Mouse (Mus musculus) lung, embryonic 14.5 days (tissue): ENCODE data around the gene Fstl3. TPM values are rescaled to one million over a fixed set of nuclear protein-coding genes. Genes with fewer than 3 reads are reported as not detected.

Source experiments
- ATAC-seq: fragments of 200-750 bp; cut with Nextera tagmentation; 2 replicates; pipeline ENCODE4 v1.8.0; 2017; ENCODE audit warnings: mild to moderate bottlenecking, moderate TSS enrichment, moderate library complexity; ENCODE audit not compliant: insufficient read depth
- DNase-seq: peaks from one replicate; pipeline ENCODE4 v3.0.0-alpha.2; 2015
- H3K27ac ChIP-seq: fragments of 300-500 bp; sonication (generic); 2 replicates; pipeline ENCODE4 v1.5.1; 2014; ENCODE audit warnings: low read depth, mild to moderate bottlenecking, moderate library complexity
- H3K27me3 ChIP-seq: fragments of 300-500 bp; sonication (generic); 2 replicates; pipeline ENCODE4 v1.6.1; 2014; ENCODE audit warnings: low read length, control low read depth; ENCODE audit not compliant: insufficient read depth
- H3K36me3 ChIP-seq: fragments of 300-500 bp; sonication (generic); 2 replicates; pipeline ENCODE4 v1.6.1; 2014; ENCODE audit warnings: control low read depth; ENCODE audit not compliant: insufficient read depth
- H3K4me1 ChIP-seq: fragments of 300-500 bp; sonication (generic); 2 replicates; pipeline ENCODE4 v1.6.1; 2014; ENCODE audit warnings: antibody characterized with exemption, control low read depth; ENCODE audit not compliant: insufficient read depth
- H3K4me2 ChIP-seq: fragments of 300-500 bp; sonication (generic); 2 replicates; pipeline ENCODE4 v1.6.1; 2014; ENCODE audit warnings: mild to moderate bottlenecking
- H3K4me3 ChIP-seq: fragments of 300-500 bp; sonication (generic); 2 replicates; pipeline ENCODE4 v1.5.1; 2014; ENCODE audit warnings: low read depth, low read length
- H3K9ac ChIP-seq: fragments of 300-500 bp; sonication (generic); 2 replicates; pipeline ENCODE4 v1.6.1; 2014
- H3K9me3 ChIP-seq: fragments of 300-500 bp; sonication (generic); 2 replicates; pipeline ENCODE4 v1.6.1; 2016; ENCODE audit warnings: low read depth, low read length, control low read depth
- CTCF ChIP-seq: IDR thresholded peaks from 2 replicates; pipeline ENCODE4 v1.5.1; 2016; ENCODE audit warnings: antibody characterized with exemption, low read depth
- WGBS: fragments of 180-500 bp; shearing (Covaris S2); extraction: QIAGEN DNeasy Blood & Tissue Kit; methylation state at CpG from one replicate; pipeline ENCODE4 v1.1.7; 2014; 5-methylcytosine and 5-hydroxymethylcytosine counted together
- polyA plus RNA-seq: library from polyadenylated mRNA; unstranded; fragments of >200 nt; fragmentation: Nextera tagmentation; extraction: Ambion mirVana; gene quantifications from 2 replicates; pipeline ENCODE4 v1.2.1, GENCODE M21; 2014

Fstl3 gene
- polyA plus RNA-seq, 1 experiment from 2014 or later = 12.4 TPM

DNA sequence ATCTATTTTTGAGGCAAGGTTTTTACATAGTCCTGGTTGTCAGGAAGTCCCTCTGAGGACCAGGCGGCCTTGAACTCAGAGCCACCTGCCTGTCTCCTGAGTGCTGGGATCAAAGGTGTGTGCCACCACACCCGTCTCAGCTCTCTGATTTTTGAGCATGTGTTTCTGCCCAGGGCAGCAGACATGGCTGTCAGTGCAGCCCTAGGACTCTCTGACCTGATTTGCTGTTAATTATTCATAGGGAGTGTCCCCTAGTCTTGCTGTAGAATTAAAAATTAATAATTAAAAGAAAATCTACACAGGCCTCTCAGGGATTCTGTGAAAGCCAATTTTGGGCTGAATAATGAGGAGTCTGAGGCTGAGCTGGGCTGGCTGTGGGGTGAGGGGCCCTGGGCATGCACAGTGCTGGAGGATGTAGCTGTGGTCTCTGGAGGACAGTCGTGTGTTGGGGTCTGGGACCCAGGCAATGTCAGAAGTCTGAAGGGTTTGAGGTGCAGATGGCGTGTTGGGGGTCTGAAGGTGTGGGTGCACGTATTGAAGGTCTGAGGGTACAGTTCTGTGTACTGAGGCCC, 37.3 kb downstream of the Fstl3 start:
- Histone ChIP-seq H3K36me3 (peaks cover 54% of the 10 kb centered on the region), H3K4me2 (no peak overlapping the region), H3K27me3 (no peaks in the 10 kb centered on the region), H3K4me1 (no peaks in the 10 kb centered on the region), H3K9me3 (no peaks in the 10 kb centered on the region), H3K9ac (no peak overlapping the region), H3K4me3 (no peak overlapping the region), H3K27ac (no peak overlapping the region)
- TF ChIP-seq CTCF = no peak
- 82% methylated on average over 5 of the region's 5 CpGs for WGBS
- ATAC-seq = no peak
- DNase-seq = no peak

GRCm38 (mm10) chr10:79815671-79816494, 38.8 kb downstream of the Fstl3 start:
- Histone ChIP-seq H3K27me3 (no peaks in the 10 kb centered on the region), H3K27ac (no peak overlapping the region), H3K36me3 (peaks cover 61% of the 10 kb centered on the region), H3K4me2 (no peak overlapping the region), H3K9me3 (no peaks in the 10 kb centered on the region), H3K4me1 (no peaks in the 10 kb centered on the region), H3K4me3 (no peak overlapping the region), H3K9ac (no peak overlapping the region)
- DNase-seq (no peak), ATAC-seq (no peak)
- no peak for TF ChIP-seq CTCF
- 84% methylated on average over 12 of the region's 12 CpGs for WGBS

- Histone ChIP-seq H3K4me2 (no peak overlapping the region), H3K36me3 (peaks cover 53% of the 10 kb centered on the region), H3K27ac (no peak overlapping the region), H3K4me1 (no peaks in the 10 kb centered on the region), H3K4me3 (no peak overlapping the region), H3K9me3 (no peaks in the 10 kb centered on the region), H3K27me3 (no peaks in the 10 kb centered on the region), H3K9ac (no peak overlapping the region)
- WGBS = 72% methylated on average over 2 of the region's 2 CpGs
- TF ChIP-seq CTCF = peak; percentile 53
- ATAC-seq (no peak), DNase-seq (no peak)
Observed at GRCm38 (mm10) chr10:79817111-79817510, 40.0 kb downstream of the Fstl3 start.

GRCm38 (mm10) chr10:79818225-79818624, 41.2 kb downstream of the Fstl3 start:
- 65% methylated on average over 4 of the region's 4 CpGs for WGBS
- ATAC-seq = no peak
- Histone ChIP-seq H3K36me3 (peaks cover 49% of the 10 kb centered on the region), H3K4me3 (no peak overlapping the region), H3K27ac (no peak overlapping the region), H3K9me3 (no peaks in the 10 kb centered on the region), H3K4me2 (no peak overlapping the region), H3K27me3 (no peaks in the 10 kb centered on the region), H3K9ac (no peak overlapping the region), H3K4me1 (no peaks in the 10 kb centered on the region)
- no peak for TF ChIP-seq CTCF
- no peak for DNase-seq

GRCm38 (mm10) chr10:79819606-79820005, 42.5 kb downstream of the Fstl3 start:
- no peaks in the 10 kb centered on the region for H3K27me3 ChIP-seq
- no peak for ATAC-seq
- DNase-seq = no peak
- no peak overlapping the region for H3K4me3 ChIP-seq
- no peak overlapping the region for H3K27ac ChIP-seq
- peaks cover 49% of the 10 kb centered on the region for H3K36me3 ChIP-seq
- WGBS = 88% methylated on average over 17 of the region's 17 CpGs
- TF ChIP-seq CTCF = no peak
- H3K9ac ChIP-seq = no peak overlapping the region
- no peaks in the 10 kb centered on the region for H3K9me3 ChIP-seq
- H3K4me1 ChIP-seq = no peaks in the 10 kb centered on the region
- no peak overlapping the region for H3K4me2 ChIP-seq

GRCm38 (mm10) chr10:79820277-79820676, 43.2 kb downstream of the Fstl3 start:
- H3K36me3 ChIP-seq = peaks cover 44% of the 10 kb centered on the region
- H3K9ac ChIP-seq = no peak overlapping the region
- DNase-seq = no peak
- no peak for ATAC-seq
- no peak for TF ChIP-seq CTCF
- no peaks in the 10 kb centered on the region for H3K9me3 ChIP-seq
- no peak overlapping the region for H3K4me3 ChIP-seq
- no peaks in the 10 kb centered on the region for H3K4me1 ChIP-seq
- no peaks in the 10 kb centered on the region for H3K27me3 ChIP-seq
- whole genome bisulfite sequencing = 74% methylated on average over 8 of the region's 8 CpGs
- no peak overlapping the region for H3K27ac ChIP-seq
- H3K4me2 ChIP-seq = no peak overlapping the region

GRCm38 (mm10) chr10:79820782-79821181, 43.7 kb downstream of the Fstl3 start, which contains the start of gene Misp:
Gene Misp, plus strand, starts transcription at chr10:79820989.
- no peaks in the 10 kb centered on the region for H3K4me1 ChIP-seq
- WGBS = 59% methylated on average over 11 of the region's 11 CpGs

More at GRCm38 (mm10) chr10:79820782-79821181, 43.7 kb downstream of the Fstl3 start, which contains the start of gene Misp:
- H3K4me3 ChIP-seq = no peak within 1 kb of the TSS
- H3K4me2 ChIP-seq = no peak within 1 kb of the TSS
- no peak for ATAC-seq
- H3K9me3 ChIP-seq = no peaks in the 10 kb centered on the region
- H3K9ac ChIP-seq = no peak within 1 kb of the TSS
- no peak for DNase-seq
- no peak within 1 kb of the TSS for H3K27ac ChIP-seq
- peak; percentile 46 for TF ChIP-seq CTCF
- H3K36me3 ChIP-seq = peaks cover 39% of the 10 kb centered on the region
- H3K27me3 ChIP-seq = no peaks in the 10 kb centered on the region
